Mouse (Mus musculus): ENCODE data around the gene Meis3.

Meis3 gene

GRCm38 (mm10) chr7:16210862-16211365 is 36.0 kb downstream of the Meis3 start:
- peak; percentile 62 for DNase-seq (ENCODE audit: inconsistent ontology term)

GRCm38 (mm10) chr7:16213196-16213595 is 38.3 kb downstream of the Meis3 start:
- DNase-seq (ENCODE audit: inconsistent ontology term): no peak

- DNase-seq (ENCODE audit: inconsistent ontology term): no peak
Measured at GRCm38 (mm10) chr7:16213986-16214385, 39.1 kb downstream of the Meis3 start.

- DNase-seq (ENCODE audit: inconsistent ontology term): peak; percentile 94
Measured at GRCm38 (mm10) chr7:16221582-16222272, 46.8 kb downstream of the Meis3 start, which contains the start of gene Dhx34. Gene Dhx34 (minus strand): TSS chr7:16222037.

- DNase-seq (ENCODE audit: inconsistent ontology term): no peak
Measured at GRCm38 (mm10) chr7:16229869-16230268, 55.0 kb downstream of the Meis3 start.
